Mouse (Mus musculus): ENCODE data around the gene Otop2.

DNA sequence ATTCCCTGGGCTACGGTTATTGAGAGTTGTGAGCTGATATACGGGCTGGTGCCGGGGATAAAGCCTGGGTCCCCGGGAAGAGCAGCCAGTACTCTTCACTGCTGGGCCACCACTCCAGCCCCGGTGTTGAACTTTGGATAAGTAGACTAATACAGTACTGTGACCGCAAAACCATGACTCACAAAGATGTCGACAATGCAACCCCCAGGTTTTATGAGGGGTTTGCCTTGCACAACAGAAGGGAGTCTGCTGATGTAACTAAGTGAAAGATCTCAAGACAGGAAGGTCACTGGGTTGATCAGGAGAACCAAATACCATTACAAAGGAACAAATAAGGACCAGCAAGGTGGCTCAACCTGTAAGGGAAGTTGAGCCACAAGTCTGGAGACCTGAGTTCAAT lies 69.8 kb downstream of the Otop2 start:
- TF ChIP-seq CTCF (IDR thresholded peaks at IDR 0.05; ENCODE audit: low read depth, low read length), result no peak
- no peak for TF ChIP-seq POLR2A (IDR thresholded peaks at IDR 0.05; ENCODE audit: borderline replicate concordance, low read depth, low read length)

Measured in bone marrow macrophage, adult 2 months (primary cell).